Comparison of ENCODE assay signal across 15 mouse cellular contexts in genomic region chr8:77371006-77371405, GRCm38 (mm10).
"Had no signal": no experiment of that assay in that cellular context is flagged by ENCODE, and none has a peak within 500 bp of the region (broad histone marks: within the 10 kb centered on the region; RNA-seq: fewer than 3 reads in every experiment).

No protein-coding gene starts in this region.

- DNase-seq: right cerebral cortex, adult 18-20 months; right cerebral cortex, postnatal 14 days; right cerebral cortex, postnatal 25 days; right cerebral cortex, postnatal 4 days; spleen, adult 18-20 months; thymus, adult 18-20 months; thymus, adult 2 months; thymus, postnatal 14 days; thymus, postnatal 25 days; thymus, postnatal 36 days; thymus, postnatal 4 days had no signal

- H3K36me3 ChIP-seq: neural tube, embryonic 13.5 days; neural tube, embryonic 15.5 days had no signal

- H3K27ac ChIP-seq: neural tube, embryonic 13.5 days; neural tube, embryonic 15.5 days; stomach, embryonic 15.5 days; stomach, postnatal 0 days had no signal

- H3K27me3 ChIP-seq: neural tube, embryonic 13.5 days; neural tube, embryonic 15.5 days; stomach, embryonic 15.5 days had no signal

- H3K4me2 ChIP-seq: neural tube, embryonic 13.5 days; neural tube, embryonic 15.5 days; stomach, embryonic 15.5 days had no signal

- H3K9me3 ChIP-seq: neural tube, embryonic 13.5 days; neural tube, embryonic 15.5 days; stomach, embryonic 15.5 days had no signal

- H3K9ac ChIP-seq: neural tube, embryonic 13.5 days; neural tube, embryonic 15.5 days; stomach, embryonic 15.5 days had no signal

- H3K4me1 ChIP-seq: stomach, embryonic 15.5 days had no signal

- H3K4me3 ChIP-seq: neural tube, embryonic 13.5 days; neural tube, embryonic 15.5 days; stomach, embryonic 15.5 days had no signal
